Mouse (Mus musculus): ENCODE measurements around the gene Acap2.

- TF ChIP-seq POLR2A (IDR thresholded peaks at IDR 0.05; ENCODE audit: insufficient read depth, low read depth, low read length) (no peak), CTCF (IDR thresholded peaks at IDR 0.05; ENCODE audit: insufficient read depth, low read depth, low read length) (no peak)
These were observed 26.7 kb upstream of the Acap2 start for GRCm38 (mm10) chr16:31227746-31228145.
